Mouse (Mus musculus): Measurements from ENCODE around the gene Msl1. TPM values are rescaled to one million over a fixed set of nuclear protein-coding genes. Genes with fewer than 3 reads are reported as not detected.

Msl1 gene
- polyA plus RNA-seq, 1 experiment: 99.1 TPM

- 67% methylated on average over 18 of the region's 18 CpGs for WGBS
- peaks cover 51% of the 10 kb centered on the region for H3K4me1 ChIP-seq (ENCODE audit: control insufficient read depth, insufficient read depth, low read length)
- DNase-seq: peak; percentile 34 to 48
- peak overlapping the region; percentile 15 for H3K4me3 ChIP-seq (replicated peaks; ENCODE audit: insufficient read depth, low read depth, low read length)
- no peak for TF ChIP-seq POLR2A (IDR thresholded peaks at IDR 0.05; ENCODE audit: borderline replicate concordance, insufficient read depth, low read length)
- no peak for TF ChIP-seq CTCF (IDR thresholded peaks at IDR 0.05; ENCODE audit: borderline replicate concordance, insufficient read depth, low read depth, low read length)
- no peaks in the 10 kb centered on the region for H3K27me3 ChIP-seq (ENCODE audit: control insufficient read depth, insufficient read depth, low read length)
- H3K27ac ChIP-seq (ENCODE audit: insufficient read depth, low read length): no peak overlapping the region
Measured at GRCm38 (mm10) chr11:98771131-98771530, 24.2 kb upstream of the Msl1 start.

DNA sequence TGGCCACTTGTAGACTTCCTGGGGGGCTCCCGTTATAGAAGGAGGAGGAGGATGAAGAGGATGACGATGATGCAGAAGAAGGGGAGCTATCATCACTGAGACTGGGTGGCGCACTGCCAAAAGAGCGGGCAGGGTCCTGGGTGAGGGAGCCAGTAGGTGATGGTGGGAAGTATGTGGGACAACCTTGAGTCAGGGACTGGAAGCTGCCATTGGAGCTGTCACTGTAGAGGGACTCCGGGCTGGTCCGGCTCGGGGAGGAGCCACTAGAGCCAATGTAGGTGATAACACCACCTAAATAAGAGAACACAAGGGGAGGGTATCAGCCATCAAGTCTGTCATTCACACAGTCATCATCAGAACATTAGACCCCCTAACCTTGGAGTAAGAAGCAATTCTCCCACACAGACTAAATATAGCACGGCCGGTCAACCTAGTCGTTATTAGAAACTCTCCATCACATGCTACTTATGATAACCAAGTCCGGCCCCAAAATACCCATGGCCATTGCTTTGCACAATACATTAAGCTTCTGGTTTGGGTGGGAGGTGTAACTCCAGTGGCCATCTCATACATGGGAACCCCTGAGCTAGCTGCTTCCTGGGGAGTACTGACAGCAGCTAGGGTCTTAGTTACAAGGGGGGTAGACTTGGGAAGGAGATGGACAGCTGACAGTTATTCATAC, 23.3 kb upstream of the Msl1 start:
- H3K27me3 ChIP-seq (ENCODE audit: control insufficient read depth, insufficient read depth, low read length): no peaks in the 10 kb centered on the region
- TF ChIP-seq POLR2A (IDR thresholded peaks at IDR 0.05; ENCODE audit: borderline replicate concordance, insufficient read depth, low read length) (no peak), CTCF (IDR thresholded peaks at IDR 0.05; ENCODE audit: borderline replicate concordance, insufficient read depth, low read depth, low read length) (no peak)
- 31% methylated on average over 11 of the region's 11 CpGs for WGBS
- H3K4me1 ChIP-seq (ENCODE audit: control insufficient read depth, insufficient read depth, low read length): peaks cover 42% of the 10 kb centered on the region
- peak; percentile 54 to 65 for DNase-seq
- peak overlapping the region; percentile 89 for H3K4me3 ChIP-seq (replicated peaks; ENCODE audit: insufficient read depth, low read depth, low read length)
- peak overlapping the region; percentile 35; the same call in 1 of the 2 replicates for H3K27ac ChIP-seq (ENCODE audit: insufficient read depth, low read length)

DNA sequence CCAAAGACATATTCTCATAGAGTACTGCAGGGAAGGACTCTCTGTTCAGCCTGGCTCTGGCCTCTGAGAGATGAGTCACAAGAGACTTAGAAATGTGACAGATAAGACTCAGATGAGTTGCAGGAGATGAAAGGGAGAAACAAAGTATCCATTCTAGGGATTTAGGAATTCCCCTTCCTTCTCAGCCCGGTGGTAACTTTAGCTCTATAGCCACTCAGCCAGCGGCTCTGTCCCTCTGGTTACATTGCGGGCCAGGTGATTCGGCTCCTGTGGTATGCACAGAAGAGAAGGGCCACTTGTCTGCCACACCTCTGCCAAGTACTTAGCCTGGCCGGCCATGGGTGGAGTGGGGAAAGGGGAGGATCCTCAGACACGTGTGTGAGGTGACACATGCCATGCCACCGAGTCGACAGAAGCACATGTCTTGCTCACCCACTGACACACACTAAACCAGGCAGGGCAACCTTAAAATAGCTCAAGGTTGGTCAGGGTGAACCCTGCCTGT, 22.6 kb upstream of the Msl1 start:
- no peak for TF ChIP-seq CTCF (IDR thresholded peaks at IDR 0.05; ENCODE audit: borderline replicate concordance, insufficient read depth, low read depth, low read length)
- no peak for TF ChIP-seq POLR2A (IDR thresholded peaks at IDR 0.05; ENCODE audit: borderline replicate concordance, insufficient read depth, low read length)
- peak overlapping the region; percentile 89 for H3K4me3 ChIP-seq (replicated peaks; ENCODE audit: insufficient read depth, low read depth, low read length)
- DNase-seq: peak; percentile 64 to 69
- 1% methylated on average over 8 of the region's 8 CpGs for WGBS
- H3K27ac ChIP-seq (ENCODE audit: insufficient read depth, low read length): peak overlapping the region; percentile 35; the same call in 1 of the 2 replicates
- no peaks in the 10 kb centered on the region for H3K27me3 ChIP-seq (ENCODE audit: control insufficient read depth, insufficient read depth, low read length)
- H3K4me1 ChIP-seq (ENCODE audit: control insufficient read depth, insufficient read depth, low read length): peaks cover 38% of the 10 kb centered on the region

DNA sequence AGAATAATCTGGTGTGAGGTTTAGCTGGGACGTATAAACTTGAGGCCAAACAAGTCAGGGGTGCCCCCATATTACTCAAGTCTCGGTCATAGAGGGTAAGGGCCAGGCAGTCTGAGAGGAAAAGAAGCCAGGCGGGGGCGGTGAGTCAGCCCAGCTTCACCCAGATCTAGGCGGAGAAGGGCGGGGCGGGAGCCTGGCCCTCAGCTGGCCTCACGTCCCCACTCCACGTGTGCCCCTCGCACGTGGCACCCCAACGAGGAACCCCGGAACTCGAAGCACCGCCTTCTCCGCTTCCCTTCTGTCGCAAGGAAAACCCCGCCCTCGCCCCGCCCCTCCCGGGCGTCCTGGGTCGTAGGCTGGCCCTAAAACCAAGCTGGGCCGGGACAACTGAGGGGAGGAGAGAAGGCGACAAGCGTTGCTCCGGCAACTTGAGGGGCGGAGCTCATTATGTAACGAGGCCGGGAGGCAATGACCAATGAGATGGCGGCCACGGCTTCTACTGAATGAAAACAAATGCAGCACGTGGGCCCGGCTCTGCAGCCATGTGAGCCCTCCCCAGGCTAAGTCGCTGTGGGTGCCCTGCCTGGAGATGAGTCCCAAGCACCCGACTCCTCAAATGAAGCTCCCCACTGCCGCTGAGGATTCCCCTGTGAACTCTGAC, 21.6 kb upstream of the Msl1 start:
- H3K27me3 ChIP-seq (ENCODE audit: control insufficient read depth, insufficient read depth, low read length): no peaks in the 10 kb centered on the region
- H3K27ac ChIP-seq (ENCODE audit: insufficient read depth, low read length): peak overlapping the region; percentile 96
- WGBS: under 1% methylated on average over 37 of the region's 37 CpGs
- peaks cover 30% of the 10 kb centered on the region for H3K4me1 ChIP-seq (ENCODE audit: control insufficient read depth, insufficient read depth, low read length)
- DNase-seq: peak; percentile 99
- TF ChIP-seq CTCF (IDR thresholded peaks at IDR 0.05; ENCODE audit: borderline replicate concordance, insufficient read depth, low read depth, low read length) (no peak; the same call in 1 of the 2 replicates), POLR2A (IDR thresholded peaks at IDR 0.05; ENCODE audit: borderline replicate concordance, insufficient read depth, low read length) (peak; percentile 66; the same call in 1 of the 2 replicates)
- peak overlapping the region; percentile 89 for H3K4me3 ChIP-seq (replicated peaks; ENCODE audit: insufficient read depth, low read depth, low read length)

GRCm38 (mm10) chr11:98774582-98775347, 20.6 kb upstream of the Msl1 start, which contains the start of gene Nr1d1:
Nr1d1 (minus strand) TSS chr11:98775333.
- WGBS: under 1% methylated on average over 22 of the region's 22 CpGs
- no peaks in the 10 kb centered on the region for H3K27me3 ChIP-seq (ENCODE audit: control insufficient read depth, insufficient read depth, low read length)
- peaks cover 21% of the 10 kb centered on the region for H3K4me1 ChIP-seq (ENCODE audit: control insufficient read depth, insufficient read depth, low read length)
- H3K4me3 ChIP-seq (replicated peaks; ENCODE audit: insufficient read depth, low read depth, low read length): peak within 1 kb of the TSS; percentile 89
- TF ChIP-seq POLR2A (IDR thresholded peaks at IDR 0.05; ENCODE audit: borderline replicate concordance, insufficient read depth, low read length) (peak; percentile 98; the same call in 1 of the 2 replicates), CTCF (IDR thresholded peaks at IDR 0.05; ENCODE audit: borderline replicate concordance, insufficient read depth, low read depth, low read length) (no peak)
- DNase-seq: no peak
- H3K27ac ChIP-seq (ENCODE audit: insufficient read depth, low read length): peak within 1 kb of the TSS; percentile 96

DNA sequence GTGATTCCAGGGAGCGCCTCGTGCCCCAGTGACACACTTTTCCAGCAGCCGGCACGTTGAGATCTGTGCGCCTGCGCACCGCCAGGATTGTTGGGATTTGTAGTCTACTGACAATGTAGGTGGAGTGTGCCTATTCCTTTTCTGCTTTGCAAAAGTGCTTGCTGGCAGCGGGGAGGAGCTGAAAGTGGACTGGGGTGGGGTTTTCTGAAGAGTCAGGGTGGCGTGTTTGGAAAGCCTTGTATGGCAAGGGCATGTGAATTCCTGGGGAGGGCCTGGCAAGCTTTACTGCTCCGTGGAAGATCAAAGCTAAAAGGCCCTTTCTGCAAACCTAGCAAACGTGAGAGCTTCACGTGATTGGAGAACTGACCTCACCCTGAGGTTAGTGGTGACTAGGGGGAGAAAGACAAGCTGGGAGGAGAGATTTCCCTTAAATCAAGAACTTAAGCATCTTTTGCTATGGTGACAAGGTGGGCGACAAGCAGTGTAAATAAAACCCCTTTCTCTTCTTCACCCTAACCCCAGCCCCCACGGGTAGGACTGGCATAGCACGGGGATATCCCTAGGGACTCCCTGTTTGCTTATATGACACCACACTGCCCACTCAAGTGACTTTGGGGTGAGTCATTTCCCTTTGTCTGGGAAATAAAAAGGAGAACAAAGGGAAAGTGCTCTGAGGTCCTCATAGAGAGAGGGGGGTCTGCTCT, 19.8 kb upstream of the Msl1 start:
- peak; percentile 100 for DNase-seq
- TF ChIP-seq POLR2A (IDR thresholded peaks at IDR 0.05; ENCODE audit: borderline replicate concordance, insufficient read depth, low read length) (no peak), CTCF (IDR thresholded peaks at IDR 0.05; ENCODE audit: borderline replicate concordance, insufficient read depth, low read depth, low read length) (no peak)
- H3K4me3 ChIP-seq (replicated peaks; ENCODE audit: insufficient read depth, low read depth, low read length): peak overlapping the region; percentile 38
- peak overlapping the region; percentile 19 for H3K27ac ChIP-seq (ENCODE audit: insufficient read depth, low read length)
- 7% methylated on average over 15 of the region's 15 CpGs for WGBS
- H3K4me1 ChIP-seq (ENCODE audit: control insufficient read depth, insufficient read depth, low read length): peaks cover 14% of the 10 kb centered on the region; the same call in 1 of the 2 replicates
- H3K27me3 ChIP-seq (ENCODE audit: control insufficient read depth, insufficient read depth, low read length): no peaks in the 10 kb centered on the region
